Mouse (Mus musculus) MEL (cell line): ENCODE results near the gene Plekhj1. TPM values are rescaled to one million over a fixed set of nuclear protein-coding genes. Genes with fewer than 3 reads are reported as not detected.

Source experiments
- DNase-seq: peaks from one replicate; pipeline ENCODE4 v3.0.0; 2011; ENCODE audit warnings: low read depth, low spot score
- H3K27ac ChIP-seq: 2 replicates; pipeline ENCODE4 v1.5.1; 2012; ENCODE audit warnings: low read depth, mild to moderate bottlenecking, control low read depth, low read length, moderate library complexity; ENCODE audit not compliant: control insufficient read depth
- H3K27me3 ChIP-seq, 2 experiments: fragments of 150-350 bp in 1 of 2; sonication (generic) in 1 of 2; 2 replicates each; pipeline ENCODE4 v1.6.1; 2012; ENCODE audit warnings: low read length in 2 of 2, mild to moderate bottlenecking in 2 of 2, improper control_type of control experiment in 1 of 2, moderate library complexity in 1 of 2; ENCODE audit not compliant: insufficient read depth in 2 of 2, control insufficient read depth in 1 of 2
- H3K36me3 ChIP-seq, 2 experiments: 2 replicates each; pipeline ENCODE4 v1.6.1; 2012 to 2014; ENCODE audit warnings: low read length in 2 of 2, improper control_type of control experiment in 1 of 2, inconsistent platforms in 1 of 2, mild to moderate bottlenecking in 1 of 2; ENCODE audit not compliant: insufficient read depth in 2 of 2, control insufficient read depth in 1 of 2
- H3K4me1 ChIP-seq, 2 experiments: fragments of 150-350 bp in 1 of 2; sonication (generic) in 1 of 2; 2 replicates each; pipeline ENCODE4 v1.6.1; 2012; ENCODE audit warnings: low read length in 2 of 2, improper control_type of control experiment in 1 of 2, mild to moderate bottlenecking in 1 of 2; ENCODE audit not compliant: insufficient read depth in 2 of 2, control insufficient read depth in 1 of 2
- H3K4me3 ChIP-seq, 2 experiments: fragments of 150-350 bp in 1 of 2; sonication (generic) in 1 of 2; 2 replicates each; pipeline ENCODE4 v1.5.1; 2012; ENCODE audit warnings: low read depth in 2 of 2, low read length in 2 of 2, mild to moderate bottlenecking in 2 of 2, moderate library complexity in 2 of 2, control low read depth in 1 of 2, improper control_type of control experiment in 1 of 2; ENCODE audit not compliant: control insufficient read depth in 1 of 2, insufficient read depth in 1 of 2
- H3K79me2 ChIP-seq: 2 replicates; pipeline ENCODE4 v1.6.1; 2012; ENCODE audit warnings: mild to moderate bottlenecking, low read length, moderate library complexity; ENCODE audit not compliant: control insufficient read depth, poor library complexity, insufficient read depth
- H3K9ac ChIP-seq: 2 replicates; pipeline ENCODE4 v1.6.1; 2012; ENCODE audit warnings: low read depth, mild to moderate bottlenecking, control low read depth, low read length, moderate library complexity; ENCODE audit not compliant: control insufficient read depth, poor library complexity, severe bottlenecking
- H3K9me3 ChIP-seq: fragments of 150-350 bp; sonication (generic); replicated peaks from 2 replicates; pipeline ENCODE4 v1.6.1; 2012; ENCODE audit warnings: mild to moderate bottlenecking, low read length, improper control_type of control experiment, moderate library complexity; ENCODE audit not compliant: insufficient read depth
- BHLHE40 ChIP-seq: IDR thresholded peaks from 2 replicates; pipeline ENCODE4 v1.6.1; 2012; ENCODE audit warnings: low read depth, mild to moderate bottlenecking, inconsistent platforms, low read length, improper control_type of control experiment, borderline replicate concordance
- E2F4 ChIP-seq: IDR thresholded peaks from 2 replicates; pipeline ENCODE4 v1.6.1; 2011; ENCODE audit warnings: low read depth, low read length, improper control_type of control experiment, borderline replicate concordance
- ELF1 ChIP-seq: IDR thresholded peaks from 2 replicates; pipeline ENCODE4 v1.6.1; 2014; ENCODE audit warnings: low read depth, mild to moderate bottlenecking, inconsistent platforms, low read length, improper control_type of control experiment, moderate library complexity
- EP300 ChIP-seq, 2 experiments: IDR thresholded peaks; 2 replicates each; pipeline ENCODE4 v1.6.1; 2011; ENCODE audit warnings: improper control_type of control experiment in 2 of 2, low read length in 2 of 2, low read depth in 1 of 2, mild to moderate bottlenecking in 1 of 2
- ETS1 ChIP-seq: IDR thresholded peaks from 2 replicates; pipeline ENCODE4 v1.6.1; 2012; ENCODE audit warnings: low read depth, mild to moderate bottlenecking, inconsistent platforms, low read length, improper control_type of control experiment, moderate library complexity
- KAT2A ChIP-seq: conservative IDR thresholded peaks from 2 replicates; pipeline ENCODE4 v1.6.1; 2012; ENCODE audit warnings: low read depth, low read length, improper control_type of control experiment, inconsistent platforms
- MXI1 ChIP-seq: IDR thresholded peaks from 2 replicates; pipeline ENCODE4 v1.6.1; 2011; ENCODE audit warnings: mild to moderate bottlenecking, low read depth, low read length, improper control_type of control experiment
- MYC ChIP-seq: IDR thresholded peaks from 2 replicates; pipeline ENCODE4 v1.6.1; 2011; ENCODE audit warnings: low read depth, mild to moderate bottlenecking, low read length, improper control_type of control experiment, moderate library complexity
- POLR2A ChIP-seq, 2 experiments: IDR thresholded peaks; 2 replicates each; pipeline ENCODE4 v1.6.1; 2011 to 2012; ENCODE audit warnings: low read length in 2 of 2, mild to moderate bottlenecking in 2 of 2, control low read depth in 1 of 2, improper control_type of control experiment in 1 of 2, low read depth in 1 of 2, moderate library complexity in 1 of 2; ENCODE audit not compliant: control insufficient read depth in 1 of 2, insufficient read depth in 1 of 2, poor library complexity in 1 of 2
- POLR2AphosphoS2 ChIP-seq: IDR thresholded peaks from 2 replicates; pipeline ENCODE4 v1.6.1; 2011; ENCODE audit warnings: low read length, improper control_type of control experiment
- POLR2AphosphoS5 ChIP-seq: IDR thresholded peaks from 2 replicates; pipeline ENCODE4 v1.6.1; 2012; ENCODE audit warnings: low read depth, borderline replicate concordance, mild to moderate bottlenecking, inconsistent platforms, low read length, moderate library complexity, mixed read lengths
- RAD21 ChIP-seq: IDR thresholded peaks from 2 replicates; pipeline ENCODE4 v1.6.1; 2011; ENCODE audit warnings: mild to moderate bottlenecking, low read depth, low read length, improper control_type of control experiment
- SIN3A ChIP-seq: IDR thresholded peaks from 2 replicates; pipeline ENCODE4 v1.6.1; 2012; ENCODE audit warnings: low read length, improper control_type of control experiment, inconsistent platforms
- TBP ChIP-seq: IDR thresholded peaks from 2 replicates; pipeline ENCODE4 v1.8.0; 2011; ENCODE audit warnings: low read depth, low read length, improper control_type of control experiment
- UBTF ChIP-seq: IDR thresholded peaks from 2 replicates; pipeline ENCODE4 v1.6.1; 2012; ENCODE audit warnings: low read depth, mild to moderate bottlenecking, inconsistent platforms, low read length, improper control_type of control experiment, moderate library complexity, borderline replicate concordance; ENCODE audit not compliant: insufficient read depth
- ZKSCAN1 ChIP-seq: IDR thresholded peaks from 2 replicates; pipeline ENCODE4 v1.6.1; 2012; ENCODE audit warnings: low read depth, mild to moderate bottlenecking, inconsistent platforms, low read length, improper control_type of control experiment, moderate library complexity
- ZMIZ1 ChIP-seq: IDR thresholded peaks from 2 replicates; pipeline ENCODE4 v1.6.1; 2012; ENCODE audit warnings: low read depth, mild to moderate bottlenecking, inconsistent platforms, low read length, improper control_type of control experiment, moderate library complexity
- polyA plus RNA-seq, 2 experiments: library from polyadenylated mRNA; stranded (reverse) in 1 of 2; unstranded in 1 of 2; fragments of >175 nt in 1 of 2; fragments of >200 nt in 1 of 2; gene quantifications; 2 replicates each; pipeline versions ENCODE4 v1.2.1 to v1.2.4; 2012; ENCODE audit warnings: low replicate concordance in 2 of 2, low read depth in 1 of 2; ENCODE audit not compliant: insufficient read length in 2 of 2, insufficient read depth in 1 of 2, missing spikeins in 1 of 2
- total RNA-seq: library from RNA; depleted of rRNA; stranded (reverse); fragments of 300-350 nt; gene quantifications from 2 replicates; pipeline ENCODE4 v1.2.3, GENCODE M21; 2012

Plekhj1 gene
- total and polyA plus RNA-seq, 3 experiments, result 86.9 to 217 TPM; not detected in 1

GRCm38 (mm10) chr10:80813366-80813765, 14.9 kb upstream of the Plekhj1 start, which contains the start of gene Jsrp1:
Gene Jsrp1 (minus strand): TSS chr10:80813498.
- Histone ChIP-seq H3K27me3 (no peaks in the 10 kb centered on the region), H3K9me3 (no peaks in the 10 kb centered on the region), H3K4me1 (peaks cover 0 to 3% of the 10 kb centered on the region in 2 experiments; a peak in 2 of 4 replicates), H3K9ac (no peak within 1 kb of the TSS), H3K79me2 (no peaks in the 10 kb centered on the region), H3K36me3 (no peaks in the 10 kb centered on the region), H3K4me3 (no peak within 1 kb of the TSS), H3K27ac (no peak within 1 kb of the TSS)
- TF ChIP-seq MYC, result no peak
- TF ChIP-seq EP300 (IDR thresholded peaks at IDR 0.05; ENCODE audit: low read depth in 1 of 2, low read length in 2 of 2), result no peak
- no peak for TF ChIP-seq ETS1
- no peak for TF ChIP-seq ZKSCAN1
- no peak for TF ChIP-seq UBTF
- no peak for TF ChIP-seq MXI1
- no peak for TF ChIP-seq BHLHE40
- no peak for TF ChIP-seq POLR2A (IDR thresholded peaks at IDR 0.05; ENCODE audit: control insufficient read depth in 1 of 2, insufficient read depth in 1 of 2, low read depth in 1 of 2, low read length in 2 of 2, poor library complexity in 1 of 2)
- no peak for TF ChIP-seq E2F4
- TF ChIP-seq POLR2AphosphoS5, result no peak
- no peak for TF ChIP-seq ELF1
- DNase-seq, result no peak

GRCm38 (mm10) chr10:80812391-80813041, 14.1 kb upstream of the Plekhj1 start:
- Histone ChIP-seq H3K4me3 (no peak overlapping the region), H3K9ac (no peak overlapping the region), H3K27me3 (no peaks in the 10 kb centered on the region), H3K36me3 (no peaks in the 10 kb centered on the region), H3K9me3 (no peaks in the 10 kb centered on the region), H3K4me1 (no peaks in the 10 kb centered on the region; a peak in 1 of 4 replicates), H3K27ac (no peak overlapping the region), H3K79me2 (no peaks in the 10 kb centered on the region)
- TF ChIP-seq EP300 (IDR thresholded peaks at IDR 0.05; ENCODE audit: low read depth in 1 of 2, low read length in 2 of 2) (no peak), ZMIZ1 (no peak), TBP (no peak), KAT2A (no peak), SIN3A (no peak), POLR2AphosphoS2 (no peak), RAD21 (no peak)
- no peak for DNase-seq
